Mouse (Mus musculus): ENCODE measurements at regions not wholly inside any gene's neighbourhood (a gene's known extent, or its start where the extent isn't known, plus 50 kb on each side); places are given as distances from the start of the nearest gene placed in this dataset.

DNA sequence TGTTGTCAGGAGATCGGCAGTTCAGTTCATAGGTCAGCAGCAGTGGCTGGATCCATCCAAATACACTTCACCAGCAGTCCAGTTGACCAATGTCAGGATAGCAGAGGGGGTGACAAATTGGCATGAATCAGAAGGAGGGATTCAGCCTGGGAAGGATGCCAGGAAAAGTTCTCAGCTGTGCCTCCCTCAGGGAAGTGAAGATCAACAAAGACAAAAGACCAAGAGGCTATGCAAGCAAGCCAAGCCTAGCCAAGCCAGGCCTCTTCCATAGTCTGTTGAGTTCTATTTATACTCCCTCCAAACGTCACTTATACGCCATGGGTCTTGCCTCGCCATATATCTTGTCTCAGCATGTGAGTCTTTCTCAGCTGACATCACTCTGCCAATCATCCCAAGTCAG is 129.9 kb downstream of the Opa1 start:
- TF ChIP-seq CTCF (IDR thresholded peaks at IDR 0.05; ENCODE audit: control insufficient read depth, insufficient read depth, insufficient replicate concordance, low read depth, low read length) (no peak), POLR2A (IDR thresholded peaks at IDR 0.05; ENCODE audit: control insufficient read depth, low read depth, low read length) (no peak)
